Mouse (Mus musculus): Measurements from ENCODE around the gene Med12l. TPM values are rescaled to one million over a fixed set of nuclear protein-coding genes. Genes with fewer than 3 reads are reported as not detected.

Med12l gene
- polyA plus RNA-seq, 1 experiment from 2014 or later, result 1.6 TPM

DNA sequence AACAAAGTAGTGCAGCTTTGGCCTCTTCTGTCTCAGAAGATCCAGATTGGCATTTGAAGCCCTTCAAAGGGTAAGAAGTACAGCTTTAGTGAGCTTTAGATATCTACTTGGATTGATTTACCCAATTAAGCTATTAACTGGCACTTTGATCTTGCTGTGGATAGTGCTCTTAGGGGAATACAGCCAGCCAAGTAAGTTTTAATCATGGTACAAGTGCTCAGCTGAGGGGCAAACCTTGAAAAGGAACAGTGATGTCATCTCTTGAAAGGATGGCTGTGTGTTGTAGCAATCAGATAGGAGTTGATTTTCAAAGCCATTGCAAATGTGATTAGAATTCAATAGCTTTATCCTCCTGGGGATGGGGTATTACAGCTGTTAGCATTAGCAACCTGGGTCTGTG, 176.5 kb downstream of the Med12l start:
- Histone ChIP-seq H3K27ac (replicated peaks; ENCODE audit: low read depth, low read length) (no peak overlapping the region), H3K4me2 (ENCODE audit: low read depth, severe bottlenecking) (no peak overlapping the region), H3K27me3 (ENCODE audit: control insufficient read depth, insufficient read depth, low read length) (no peaks in the 10 kb centered on the region), H3K9me3 (ENCODE audit: control insufficient read depth, low read length) (no peaks in the 10 kb centered on the region), H3K4me3 (ENCODE audit: low read depth, low read length) (no peak overlapping the region), H3K9ac (ENCODE audit: low read length) (no peak overlapping the region), H3K36me3 (ENCODE audit: control insufficient read depth, insufficient read depth, low read length) (no peaks in the 10 kb centered on the region), H3K4me1 (ENCODE audit: control insufficient read depth, insufficient read depth, low read length) (no peaks in the 10 kb centered on the region)
- ATAC-seq (ENCODE audit: insufficient number of reproducible peaks, low FRiP score, low TSS enrichment, low read depth), result no peak
- DNase-seq (ENCODE audit: low spot score), result no peak

DNA sequence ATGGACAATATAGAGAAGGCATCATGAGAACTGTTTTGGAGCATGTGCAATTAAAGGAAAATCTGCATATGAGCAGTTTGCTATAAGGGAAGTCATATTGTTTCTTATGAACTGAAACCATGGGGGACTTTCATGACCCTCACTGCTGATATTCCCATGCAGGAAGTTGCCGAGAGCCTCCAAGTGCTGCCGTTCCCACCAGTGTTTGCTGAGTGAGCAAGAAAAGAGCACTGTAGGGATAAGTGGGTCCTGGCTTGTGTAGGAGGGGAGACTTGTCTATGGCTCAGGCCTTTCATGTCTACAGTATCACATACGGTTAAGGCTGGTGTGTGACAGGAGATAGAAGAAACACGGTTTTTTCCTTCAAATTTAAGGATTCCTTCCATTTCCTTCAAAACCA, 180.0 kb downstream of the Med12l start:
- no peaks in the 10 kb centered on the region for H3K4me1 ChIP-seq (ENCODE audit: control insufficient read depth, insufficient read depth, low read length)

DNA sequence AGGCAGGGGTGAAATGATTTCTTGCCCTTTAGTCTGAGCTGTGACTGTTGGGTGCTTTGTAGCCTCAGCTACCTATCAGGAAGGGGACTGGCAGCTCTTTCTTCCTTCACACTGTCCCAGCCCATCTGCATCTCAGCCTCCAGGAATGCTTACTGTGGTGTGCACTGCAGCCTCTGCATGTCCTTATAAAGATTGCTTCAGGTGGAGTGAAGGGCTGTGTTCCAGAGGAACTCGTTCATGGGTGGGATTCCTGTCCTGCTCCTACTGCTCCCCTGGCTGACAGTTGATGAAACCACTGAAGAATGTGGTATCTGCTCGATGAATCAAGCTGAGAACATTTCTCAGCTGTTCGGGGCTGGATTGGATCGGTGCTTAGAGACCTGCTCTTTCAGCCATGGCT, 181.7 kb downstream of the Med12l start:
- DNase-seq (ENCODE audit: low spot score) (no peak), ATAC-seq (ENCODE audit: insufficient number of reproducible peaks, low FRiP score, low TSS enrichment, low read depth) (no peak)
- no peaks in the 10 kb centered on the region for H3K36me3 ChIP-seq (ENCODE audit: control insufficient read depth, insufficient read depth, low read length)
- no peak overlapping the region for H3K9ac ChIP-seq (ENCODE audit: low read length)
- no peak overlapping the region for H3K4me2 ChIP-seq (ENCODE audit: low read depth, severe bottlenecking)
- H3K4me3 ChIP-seq (ENCODE audit: low read depth, low read length), result no peak overlapping the region
- no peak overlapping the region for H3K27ac ChIP-seq (replicated peaks; ENCODE audit: low read depth, low read length)
- 84% methylated on average over 4 of the region's 4 CpGs for WGBS
- H3K4me1 ChIP-seq (ENCODE audit: control insufficient read depth, insufficient read depth, low read length), result no peaks in the 10 kb centered on the region
- H3K27me3 ChIP-seq (ENCODE audit: control insufficient read depth, insufficient read depth, low read length), result no peaks in the 10 kb centered on the region
- H3K9me3 ChIP-seq (ENCODE audit: control insufficient read depth, low read length), result no peaks in the 10 kb centered on the region

More for the DNA sequence above, 180.0 kb downstream of the Med12l start:
- WGBS, result 88% methylated on average over 4 of the region's 4 CpGs
- no peak overlapping the region for H3K27ac ChIP-seq (replicated peaks; ENCODE audit: low read depth, low read length)
- no peak overlapping the region for H3K4me2 ChIP-seq (ENCODE audit: low read depth, severe bottlenecking)
- DNase-seq (ENCODE audit: low spot score), result no peak
- no peaks in the 10 kb centered on the region for H3K36me3 ChIP-seq (ENCODE audit: control insufficient read depth, insufficient read depth, low read length)
- no peak overlapping the region for H3K9ac ChIP-seq (ENCODE audit: low read length)
- H3K9me3 ChIP-seq (ENCODE audit: control insufficient read depth, low read length), result no peaks in the 10 kb centered on the region
- ATAC-seq (ENCODE audit: insufficient number of reproducible peaks, low FRiP score, low TSS enrichment, low read depth), result no peak
- H3K27me3 ChIP-seq (ENCODE audit: control insufficient read depth, insufficient read depth, low read length), result no peaks in the 10 kb centered on the region
- no peak overlapping the region for H3K4me3 ChIP-seq (ENCODE audit: low read depth, low read length)

DNA sequence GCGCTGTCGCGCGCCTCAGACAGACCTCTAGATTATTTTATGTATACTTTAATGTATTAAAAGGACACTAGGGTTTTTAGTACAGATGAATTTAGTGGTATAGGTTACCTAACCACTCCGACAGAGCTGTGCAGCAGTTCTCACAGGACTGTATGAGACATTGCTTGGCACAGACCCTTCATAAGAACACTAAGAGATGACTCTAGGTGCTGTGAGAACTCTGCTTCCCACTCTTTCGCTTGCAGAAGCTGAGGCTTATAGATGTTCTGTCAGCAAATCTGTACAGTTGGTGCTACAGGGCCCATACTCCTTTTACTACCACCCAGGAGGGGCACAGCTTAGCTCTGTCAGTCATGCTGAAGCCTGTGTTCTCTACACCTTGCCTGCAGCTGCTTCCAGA, 186.0 kb downstream of the Med12l start:
- no peak overlapping the region for H3K4me3 ChIP-seq (ENCODE audit: low read depth, low read length)
- H3K27me3 ChIP-seq (ENCODE audit: control insufficient read depth, insufficient read depth, low read length), result no peaks in the 10 kb centered on the region
- no peak overlapping the region for H3K9ac ChIP-seq (ENCODE audit: low read length)
- H3K9me3 ChIP-seq (ENCODE audit: control insufficient read depth, low read length), result no peaks in the 10 kb centered on the region
- no peak overlapping the region for H3K4me2 ChIP-seq (ENCODE audit: low read depth, severe bottlenecking)
- ATAC-seq (ENCODE audit: insufficient number of reproducible peaks, low FRiP score, low TSS enrichment, low read depth) (no peak), DNase-seq (ENCODE audit: low spot score) (no peak)
- no peaks in the 10 kb centered on the region for H3K36me3 ChIP-seq (ENCODE audit: control insufficient read depth, insufficient read depth, low read length)
- WGBS, result 93% methylated on average over 6 of the region's 6 CpGs
- no peaks in the 10 kb centered on the region for H3K4me1 ChIP-seq (ENCODE audit: control insufficient read depth, insufficient read depth, low read length)
- H3K27ac ChIP-seq (replicated peaks; ENCODE audit: low read depth, low read length), result no peak overlapping the region

DNA sequence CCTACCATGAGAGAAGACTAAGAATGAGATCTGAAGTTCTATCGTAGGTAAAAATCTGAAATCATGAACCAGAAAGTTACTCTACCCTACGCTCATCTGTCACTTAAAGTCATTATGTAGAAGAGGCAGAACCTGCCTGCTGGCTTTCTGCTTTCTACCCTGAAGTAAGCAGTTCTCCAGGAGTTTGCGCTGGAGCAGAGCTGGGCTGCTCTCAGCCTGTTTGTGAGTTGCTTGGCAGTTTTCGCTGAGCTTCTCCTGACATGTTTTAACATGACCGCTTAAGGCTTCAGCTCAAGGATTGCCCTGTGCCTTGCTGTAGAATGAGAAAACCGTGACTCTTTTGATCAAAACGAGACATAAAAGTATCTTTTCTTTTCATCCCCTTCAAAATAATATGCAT, 188.5 kb downstream of the Med12l start:
- no peak overlapping the region for H3K4me2 ChIP-seq (ENCODE audit: low read depth, severe bottlenecking)
- no peaks in the 10 kb centered on the region for H3K27me3 ChIP-seq (ENCODE audit: control insufficient read depth, insufficient read depth, low read length)
- DNase-seq (ENCODE audit: low spot score) (no peak), ATAC-seq (ENCODE audit: insufficient number of reproducible peaks, low FRiP score, low TSS enrichment, low read depth) (no peak)
- no peaks in the 10 kb centered on the region for H3K36me3 ChIP-seq (ENCODE audit: control insufficient read depth, insufficient read depth, low read length)
- no peak overlapping the region for H3K9ac ChIP-seq (ENCODE audit: low read length)
- no peak overlapping the region for H3K4me3 ChIP-seq (ENCODE audit: low read depth, low read length)
- no peak overlapping the region for H3K27ac ChIP-seq (replicated peaks; ENCODE audit: low read depth, low read length)
- no peaks in the 10 kb centered on the region for H3K9me3 ChIP-seq (ENCODE audit: control insufficient read depth, low read length)
- WGBS, result 86% methylated on average over 7 of the region's 7 CpGs
- no peaks in the 10 kb centered on the region for H3K4me1 ChIP-seq (ENCODE audit: control insufficient read depth, insufficient read depth, low read length)

DNA sequence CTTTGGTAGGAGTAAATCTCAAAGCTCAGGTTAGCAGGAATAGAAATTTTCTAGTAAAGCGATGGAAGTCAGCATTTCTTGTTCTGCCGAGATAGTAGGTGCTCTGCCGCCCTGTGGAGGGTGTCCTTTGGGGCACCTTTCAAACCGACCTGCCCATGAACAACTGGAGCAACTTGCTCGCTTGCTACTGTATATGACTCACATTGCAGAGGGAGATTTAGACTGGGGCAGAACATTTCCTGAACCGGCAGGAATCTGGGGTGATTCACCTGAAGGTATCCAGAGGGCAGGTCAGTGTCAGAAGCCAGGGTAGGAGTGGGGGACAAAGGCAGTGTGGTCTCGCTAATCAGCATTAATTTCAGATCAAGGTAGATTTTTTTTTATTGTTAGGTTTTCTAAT, 189.3 kb downstream of the Med12l start, which contains the start of gene Gpr87:
TSS of gene Gpr87 (minus strand) at position 167 of the 400 bp plus-strand sequence.
- no peak for ATAC-seq (ENCODE audit: insufficient number of reproducible peaks, low FRiP score, low TSS enrichment, low read depth)
- H3K4me2 ChIP-seq (ENCODE audit: low read depth, severe bottlenecking), result no peak within 1 kb of the TSS
- H3K4me3 ChIP-seq (ENCODE audit: low read depth, low read length), result no peak within 1 kb of the TSS
- H3K9me3 ChIP-seq (ENCODE audit: control insufficient read depth, low read length), result no peaks in the 10 kb centered on the region
- DNase-seq (ENCODE audit: low spot score), result no peak
- no peak within 1 kb of the TSS for H3K9ac ChIP-seq (ENCODE audit: low read length)
- H3K36me3 ChIP-seq (ENCODE audit: control insufficient read depth, insufficient read depth, low read length), result no peaks in the 10 kb centered on the region
- no peak within 1 kb of the TSS for H3K27ac ChIP-seq (replicated peaks; ENCODE audit: low read depth, low read length)
- no peaks in the 10 kb centered on the region for H3K27me3 ChIP-seq (ENCODE audit: control insufficient read depth, insufficient read depth, low read length)
- 83% methylated on average over 7 of the region's 7 CpGs for WGBS
- no peaks in the 10 kb centered on the region for H3K4me1 ChIP-seq (ENCODE audit: control insufficient read depth, insufficient read depth, low read length)

DNA sequence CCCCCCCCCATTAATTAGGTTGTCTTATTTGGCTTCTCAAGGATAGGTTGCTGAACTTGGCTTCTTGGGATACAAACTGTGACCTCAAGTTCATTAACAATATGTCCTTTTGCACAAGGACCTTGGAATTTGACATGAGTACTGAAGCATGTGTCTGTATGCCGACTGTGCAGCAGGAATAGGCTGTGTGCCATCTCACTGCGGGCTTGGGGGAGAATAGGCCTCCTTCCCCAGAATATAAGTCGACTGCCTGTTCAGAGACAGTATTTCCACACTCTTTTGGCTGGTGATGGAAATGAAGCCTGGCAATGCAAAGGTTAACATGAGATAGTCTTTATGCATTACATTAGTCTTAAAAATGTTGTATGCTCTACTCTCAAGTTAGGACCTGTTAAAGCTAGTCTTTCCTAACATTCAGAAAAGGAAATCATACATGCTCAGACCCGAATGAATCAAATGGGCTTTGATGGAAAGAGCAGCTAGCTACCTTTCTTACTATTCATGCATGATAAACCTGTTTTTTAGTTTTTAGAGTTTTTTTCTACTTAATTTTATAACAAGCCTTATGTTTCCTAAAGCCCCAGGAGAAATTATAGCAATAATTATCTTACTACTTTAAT, 191.8 kb downstream of the Med12l start:
- DNase-seq (ENCODE audit: low spot score) (peak; percentile 3), ATAC-seq (ENCODE audit: insufficient number of reproducible peaks, low FRiP score, low TSS enrichment, low read depth) (no peak)
- no peaks in the 10 kb centered on the region for H3K27me3 ChIP-seq (ENCODE audit: control insufficient read depth, insufficient read depth, low read length)
- H3K4me1 ChIP-seq (ENCODE audit: control insufficient read depth, insufficient read depth, low read length), result no peaks in the 10 kb centered on the region
- no peaks in the 10 kb centered on the region for H3K9me3 ChIP-seq (ENCODE audit: control insufficient read depth, low read length)
- no peak overlapping the region for H3K4me2 ChIP-seq (ENCODE audit: low read depth, severe bottlenecking)
- no peak overlapping the region for H3K27ac ChIP-seq (replicated peaks; ENCODE audit: low read depth, low read length)
- H3K4me3 ChIP-seq (ENCODE audit: low read depth, low read length), result no peak overlapping the region
- H3K9ac ChIP-seq (ENCODE audit: low read length), result no peak overlapping the region
- 80% methylated on average over 4 of the region's 4 CpGs for WGBS
- H3K36me3 ChIP-seq (ENCODE audit: control insufficient read depth, insufficient read depth, low read length), result no peaks in the 10 kb centered on the region

DNA sequence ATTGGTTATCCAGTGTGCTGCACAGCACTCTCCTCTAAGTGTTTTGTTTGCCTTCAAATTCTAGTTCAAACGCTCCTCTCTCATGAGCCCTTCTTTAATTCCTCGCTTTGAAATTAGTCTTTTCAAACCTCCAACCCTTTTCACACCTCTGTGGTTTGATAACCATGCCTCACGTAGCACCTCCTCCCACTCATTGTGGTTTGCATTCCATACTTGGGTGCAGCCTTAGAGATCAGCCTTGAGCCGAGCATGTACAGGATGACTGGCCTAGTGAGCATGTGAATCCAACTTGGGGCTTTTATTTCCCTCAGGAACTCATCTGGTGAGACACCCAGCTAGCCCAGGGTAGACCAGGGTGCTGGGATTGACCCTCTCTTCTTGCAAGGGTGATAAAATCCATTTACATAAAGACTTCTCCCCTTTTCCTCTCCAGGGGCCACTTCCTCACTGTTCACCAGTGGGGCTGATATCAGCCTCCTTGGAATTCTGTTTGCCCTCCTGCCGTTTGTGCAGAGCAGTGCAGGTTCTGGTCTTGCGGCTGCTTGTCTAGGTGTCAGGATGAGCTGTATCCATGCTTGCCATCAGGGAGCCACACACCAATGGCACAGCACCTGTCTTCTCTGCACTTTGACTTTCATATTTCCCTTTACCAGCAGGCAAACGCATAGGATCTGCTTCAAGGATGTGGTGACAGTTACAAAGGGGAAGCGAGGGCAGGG, 198.3 kb downstream of the Med12l start:
- WGBS, result 76% methylated on average over 8 of the region's 8 CpGs
- DNase-seq (ENCODE audit: low spot score), result no peak
- H3K27ac ChIP-seq (replicated peaks; ENCODE audit: low read depth, low read length), result no peak overlapping the region
- no peak overlapping the region for H3K4me3 ChIP-seq (ENCODE audit: low read depth, low read length)
- H3K9me3 ChIP-seq (ENCODE audit: control insufficient read depth, low read length), result no peaks in the 10 kb centered on the region
- H3K27me3 ChIP-seq (ENCODE audit: control insufficient read depth, insufficient read depth, low read length), result no peaks in the 10 kb centered on the region
- no peak for ATAC-seq (ENCODE audit: insufficient number of reproducible peaks, low FRiP score, low TSS enrichment, low read depth)
- H3K4me1 ChIP-seq (ENCODE audit: control insufficient read depth, insufficient read depth, low read length), result no peaks in the 10 kb centered on the region
- no peak overlapping the region for H3K4me2 ChIP-seq (ENCODE audit: low read depth, severe bottlenecking)
- H3K36me3 ChIP-seq (ENCODE audit: control insufficient read depth, insufficient read depth, low read length), result no peaks in the 10 kb centered on the region
- no peak overlapping the region for H3K9ac ChIP-seq (ENCODE audit: low read length)

Measured in limb, embryonic 11.5 days (tissue).